Comparison of ENCODE assay signal across 8 mouse cellular contexts in genomic region chr13:43559711-43560457, GRCm38 (mm10). TPM values are rescaled to one million over a fixed set of nuclear protein-coding genes. Genes with fewer than 3 reads are reported as not detected.
DNase-seq lines count a peak whose midpoint lies in the region; ATAC-seq lines count a peak whose summit lies in the region.

Gene Mcur1 (minus strand): TSS chr13:43560191.

- intact Hi-C loops in gastrocnemius, postnatal 36 days (cut with DNase I), result loop anchor here (10.0 kb wide), 1 partner anchor 385 kb away; the partner anchor contains the start of gene Tbc1d7
- intact Hi-C loops in left cerebral cortex, postnatal 25 days (cut with DNase I), result no loop called here

- peak within 1 kb of the TSS; percentile 77 for H3K9ac ChIP-seq in intestine, embryonic 14.5 days (ENCODE audit: low read length)

- no peaks in the 10 kb centered on the region for H3K9me3 ChIP-seq in intestine, embryonic 14.5 days (ENCODE audit: control insufficient read depth, low read length)

- H3K27ac ChIP-seq in intestine, embryonic 14.5 days (ENCODE audit: low read depth), result peak within 1 kb of the TSS; percentile 80

- peak within 1 kb of the TSS; percentile 70 for H3K4me3 ChIP-seq in intestine, embryonic 14.5 days (ENCODE audit: low read depth, low read length)

- WGBS in intestine, embryonic 14.5 days, result 0% methylated on average over 73 of the region's 100 CpGs

- peak; percentile 93 for DNase-seq in adrenal gland, adult 8-10 months
- DNase-seq in embryo, embryonic 11.5 days (ENCODE audit: low read depth, low spot score), result peak; percentile 89
- peak; percentile 93 to 95 for DNase-seq in gastrocnemius, postnatal 36 days
- DNase-seq in intestine, embryonic 14.5 days (ENCODE audit: low spot score), result peak; percentile 95
- peak; percentile 85 to 91 for DNase-seq in left cerebral cortex, postnatal 25 days (ENCODE audit: low spot score in 2 of 2)
- DNase-seq in mesoderm, embryonic 11.5 days (ENCODE audit: low read depth, low spot score), result peak; percentile 93
- peak; percentile 88 for DNase-seq in right cerebral cortex, postnatal 25 days
- DNase-seq in urinary bladder, postnatal 4 days (ENCODE audit: low spot score in 2 of 2), result peak; percentile 92 to 95

- no peaks in the 10 kb centered on the region for H3K36me3 ChIP-seq in intestine, embryonic 14.5 days (ENCODE audit: control insufficient read depth, insufficient read depth, low read length)

- peak; percentile 96 for ATAC-seq in intestine, embryonic 14.5 days (replicated peaks; ENCODE audit: low FRiP score, low TSS enrichment, low read depth)

- H3K4me2 ChIP-seq in intestine, embryonic 14.5 days (ENCODE audit: low read length), result peak within 1 kb of the TSS; percentile 73

- H3K27me3 ChIP-seq in intestine, embryonic 14.5 days (replicated peaks; ENCODE audit: control insufficient read depth, insufficient read depth, low read length), result no peaks in the 10 kb centered on the region

- H3K4me1 ChIP-seq in intestine, embryonic 14.5 days (replicated peaks; ENCODE audit: control insufficient read depth, insufficient read depth, low read length), result peaks cover 10% of the 10 kb centered on the region

RNA-seq across cellular contexts. Expression of gene Mcur1, which starts in this region (rescaled TPM):
- 10 to 100 TPM; 28.4 to 44.0 (median 34.8) TPM for total RNA-seq in adrenal gland, adult 8-10 months (2022)
- total RNA-seq in gastrocnemius, postnatal 36 days (2021), result 10 to 100 TPM; 27.1 to 28.7 TPM
- 11.2 and 13.1 TPM in 2 replicates for polyA plus RNA-seq in intestine, embryonic 14.5 days (2014; fragmentation: Nextera tagmentation; extraction: Ambion mirVana)
- 10 to 100 TPM; 14.2 to 16.9 TPM for total RNA-seq in left cerebral cortex, postnatal 25 days (2021)

Comparison
In these comparisons a context has a peak if more than half of its experiments do, and no peak if none do; other contexts are left out.
1. Peak in every context shown above with its lines: DNase-seq, ATAC-seq, H3K4me3 ChIP-seq and H3K27ac ChIP-seq.